Mouse (Mus musculus) megakaryocyte progenitor cell, adult 5-6 weeks (primary cell): ENCODE results near the gene Inafm2. TPM values are rescaled to one million over a fixed set of nuclear protein-coding genes. Genes with fewer than 3 reads are reported as not detected.

ENCODE experiments used
- ATAC-seq: replicated peaks from 2 replicates; pipeline ENCODE4 v1.8.0; 2016; ENCODE audit warnings: mild to moderate bottlenecking, moderate TSS enrichment, inconsistent platforms; ENCODE audit not compliant: poor library complexity
- total RNA-seq, 2 experiments: library from RNA; stranded (forward) in 1 of 2; stranded (reverse) in 1 of 2; fragments of 157-497, 149-512 nt in 1 of 2; fragments of 200-1000 nt in 1 of 2; gene quantifications; 2 replicates each; pipeline versions ENCODE4 v1.2.3 to v1.2.4; 2015 to 2017

Gene Inafm2
- total RNA-seq, 2 experiments from 2014 or later, result 17.9 to 27.9 TPM

- ATAC-seq, result peak; percentile 95
These were observed 34.2 kb downstream of the Inafm2 start, which contains the start of gene Disp2 for GRCm38 (mm10) chr2:118779504-118780480. TSS of gene Disp2 (plus strand) at chr2:118779719.

GRCm38 (mm10) chr2:118781115-118781514 is 35.6 kb downstream of the Inafm2 start:
- ATAC-seq, result no peak

DNA sequence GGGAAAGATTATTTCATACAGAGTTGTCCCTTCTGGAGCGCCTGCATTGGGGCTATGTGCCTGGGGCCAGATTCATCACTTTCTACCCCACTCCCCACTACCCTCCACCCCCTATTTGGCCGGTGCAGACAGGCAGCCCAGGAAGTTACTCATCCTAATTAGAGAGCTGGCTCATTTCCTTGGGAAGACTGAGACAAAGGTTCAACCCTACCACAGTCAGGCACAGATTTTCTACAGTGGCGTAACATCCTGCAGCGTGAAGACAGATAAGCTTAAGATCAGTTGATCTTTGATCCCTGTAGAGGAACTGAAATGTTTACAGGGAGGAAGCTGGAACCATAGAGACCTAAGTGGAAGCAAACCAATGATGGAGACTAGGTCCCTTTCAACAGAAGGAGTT is 36.7 kb downstream of the Inafm2 start:
- no peak for ATAC-seq

DNA sequence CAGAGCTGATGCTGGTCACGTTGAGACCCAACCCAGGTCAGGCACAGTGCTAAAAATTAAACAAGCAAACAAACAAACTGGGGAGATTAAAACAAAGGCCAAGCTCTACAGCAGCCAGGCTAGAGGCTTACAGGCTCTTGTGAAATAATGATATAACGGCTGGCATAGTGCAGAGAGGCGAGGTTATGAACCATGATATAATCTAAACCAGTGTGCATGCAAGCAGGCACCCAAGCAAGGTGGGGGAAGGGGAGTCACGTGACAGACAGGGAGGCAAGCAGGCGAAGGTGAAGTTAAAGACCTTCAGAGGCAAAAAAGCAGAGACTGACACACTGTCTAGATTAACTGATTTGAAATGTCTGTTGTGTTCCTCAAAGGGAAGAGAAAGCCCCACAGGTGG is 37.5 kb downstream of the Inafm2 start:
- no peak for ATAC-seq

- ATAC-seq, result no peak
These were observed 38.1 kb downstream of the Inafm2 start for GRCm38 (mm10) chr2:118783663-118784062.

DNA sequence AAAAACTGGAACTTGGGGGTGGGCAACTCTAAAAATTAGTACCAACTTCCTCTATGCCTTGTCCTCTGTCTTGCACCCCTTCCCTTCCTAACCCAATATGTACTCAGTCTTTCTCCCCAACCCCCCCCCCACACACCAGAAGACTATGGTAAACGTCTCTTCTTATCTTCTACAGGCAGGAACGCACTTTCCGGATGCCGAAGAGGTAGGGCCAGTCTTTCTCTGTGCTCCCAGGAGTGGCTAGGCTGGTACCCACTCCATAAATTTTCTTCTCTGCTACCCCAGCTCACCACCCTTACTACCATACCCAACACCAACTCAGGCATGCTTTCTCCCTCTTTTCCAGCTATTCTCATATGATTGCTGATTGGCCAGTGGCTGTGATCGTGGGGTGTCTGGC is 41.0 kb downstream of the Inafm2 start:
- ATAC-seq, result no peak

- ATAC-seq, result peak; percentile 35
These were observed 43.9 kb downstream of the Inafm2 start for GRCm38 (mm10) chr2:118789501-118789900.

DNA sequence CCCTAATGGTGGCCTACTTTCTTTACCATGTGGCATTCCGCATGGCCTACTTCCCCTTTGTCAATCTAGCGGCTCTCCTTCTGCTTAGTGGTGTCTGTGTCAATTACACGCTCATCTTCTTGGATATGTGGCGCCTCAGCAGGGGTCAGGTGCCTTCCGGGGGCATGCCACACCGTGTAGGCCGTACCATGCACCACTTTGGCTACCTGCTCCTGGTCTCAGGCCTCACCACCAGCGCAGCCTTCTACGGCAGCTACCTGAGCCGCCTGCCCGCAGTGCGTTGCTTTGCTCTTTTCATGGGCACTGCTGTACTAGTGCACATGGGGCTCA is 44.6 kb downstream of the Inafm2 start:
- ATAC-seq, result no peak

DNA sequence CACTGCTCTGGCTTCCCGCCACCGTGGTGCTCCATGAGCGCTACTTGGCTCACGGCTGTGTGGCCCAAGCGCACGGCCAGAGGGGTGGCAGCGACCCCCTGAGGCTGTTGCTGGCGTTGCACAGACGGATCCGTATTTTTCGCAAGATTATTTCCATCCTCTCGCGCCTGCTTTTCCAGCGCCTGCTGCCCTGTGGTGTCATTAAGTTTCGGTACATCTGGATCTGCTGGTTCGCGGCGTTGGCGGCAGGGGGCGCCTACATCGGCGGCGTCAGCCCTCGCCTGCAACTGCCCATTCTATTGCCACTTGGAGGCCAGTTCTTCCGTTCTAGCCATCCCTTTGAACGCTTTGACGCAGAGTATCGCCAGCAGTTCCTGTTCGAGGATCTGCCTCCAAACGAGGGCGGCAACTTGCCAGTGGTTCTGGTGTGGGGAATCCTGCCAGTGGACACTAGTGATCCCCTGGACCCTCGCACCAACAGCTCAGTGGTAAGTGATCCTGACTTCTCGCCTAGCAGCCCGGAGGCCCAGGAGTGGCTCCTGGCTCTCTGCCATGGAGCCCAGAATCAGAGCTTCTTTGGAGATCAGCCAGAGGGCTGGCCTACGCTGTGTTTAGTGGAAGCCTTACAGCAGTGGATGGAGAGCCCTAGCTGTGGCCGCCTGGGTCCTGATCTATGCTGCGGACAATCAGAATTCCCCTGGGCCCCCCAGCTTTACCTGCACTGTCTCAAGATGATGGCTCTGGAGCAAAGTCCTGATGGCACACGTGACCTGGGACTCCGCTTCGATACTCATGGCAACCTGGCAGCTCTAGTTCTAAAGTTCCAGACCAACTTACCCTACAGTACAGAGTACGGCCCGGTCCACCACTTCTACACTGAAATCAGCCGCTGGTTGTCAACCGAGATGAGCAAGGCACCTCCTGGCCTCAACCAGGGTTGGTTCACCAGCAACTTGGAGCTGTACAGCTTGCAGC is 45.3 kb downstream of the Inafm2 start:
- ATAC-seq, result peak; percentile 73

DNA sequence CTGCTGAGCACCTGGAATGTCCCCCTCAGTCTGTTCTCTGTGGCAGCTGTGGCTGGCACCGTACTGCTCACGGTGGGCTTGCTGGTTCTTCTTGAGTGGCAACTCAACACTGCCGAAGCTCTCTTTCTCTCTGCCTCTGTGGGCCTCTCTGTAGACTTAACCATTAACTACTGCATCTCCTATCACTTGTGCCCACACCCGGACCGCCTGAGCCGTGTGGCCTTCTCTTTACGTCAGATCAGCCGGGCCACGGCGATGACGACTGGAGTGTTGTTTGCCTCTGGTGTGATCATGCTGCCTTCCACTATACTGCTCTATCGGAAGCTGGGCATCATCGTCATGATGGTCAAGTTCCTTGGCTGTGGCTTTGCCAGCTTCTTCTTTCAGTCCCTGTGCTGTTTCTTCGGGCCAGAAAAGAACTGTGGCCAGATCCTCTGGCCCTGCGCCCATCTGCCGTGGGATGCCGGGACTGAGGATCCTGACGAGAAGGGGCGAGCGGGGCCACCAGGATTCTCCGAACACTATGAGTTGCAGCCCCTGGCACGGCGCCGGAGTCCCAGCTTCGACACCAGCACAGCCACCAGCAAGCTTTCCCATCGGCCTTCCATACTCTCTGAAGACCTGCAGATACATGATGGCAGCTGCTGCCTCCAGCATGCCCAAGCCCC is 46.2 kb downstream of the Inafm2 start:
- ATAC-seq, result no peak

DNA sequence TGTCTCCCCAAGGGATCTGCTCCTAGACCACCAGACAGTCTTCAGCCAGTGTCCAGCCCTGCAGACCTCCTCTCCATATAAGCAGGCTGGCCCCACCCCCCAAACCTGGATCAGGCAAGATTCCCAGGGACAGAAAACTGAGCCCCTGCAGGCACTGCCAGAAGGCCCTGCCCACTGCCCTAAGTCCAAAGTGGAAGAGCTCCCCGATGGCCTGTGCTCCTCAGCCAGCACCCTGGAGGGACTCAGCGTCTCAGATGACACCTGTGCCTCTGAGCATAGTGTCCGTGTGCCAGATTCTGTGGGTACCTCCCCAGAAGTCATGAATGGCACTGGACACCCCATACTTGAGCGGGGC is 46.7 kb downstream of the Inafm2 start:
- no peak for ATAC-seq

GRCm38 (mm10) chr2:118793636-118794035 is 48.1 kb downstream of the Inafm2 start:
- no peak for ATAC-seq

Other genes starting within 250 kb of the Inafm2 start
- gene Bmf, start 196.1 kb upstream of the Inafm2 start, total RNA-seq (2015), result 0.20 and 0.56 TPM in 2 replicates
- 0.51 and 0.71 TPM in 2 replicates for gene Bmf, start 196.1 kb upstream of the Inafm2 start, total RNA-seq (2017)
- gene Bub1b, start 147.5 kb upstream of the Inafm2 start, total RNA-seq (2015), result 38.1 and 42.7 TPM in 2 replicates
- 123 and 126 TPM in 2 replicates for gene Bub1b, start 147.5 kb upstream of the Inafm2 start, total RNA-seq (2017)
- 0.07 and 0.17 TPM in 2 replicates for gene Pak6, start 82.5 kb upstream of the Inafm2 start, total RNA-seq (2015)
- 0.21 and 0.61 TPM in 2 replicates for gene Pak6, start 82.5 kb upstream of the Inafm2 start, total RNA-seq (2017)
- gene Ankrd63, start 41.8 kb upstream of the Inafm2 start, total RNA-seq (2015), result 0.61 and 0.89 TPM in 2 replicates
- 0.33 and 0.84 TPM in 2 replicates for gene Ankrd63, start 41.8 kb upstream of the Inafm2 start, total RNA-seq (2017)
- gene Plcb2, start 17.3 kb upstream of the Inafm2 start, total RNA-seq (2015), result 71.2 and 80.9 TPM in 2 replicates
- 61.1 and 70.4 TPM in 2 replicates for gene Plcb2, start 17.3 kb upstream of the Inafm2 start, total RNA-seq (2017)
- gene Ccdc9b, start 16.9 kb downstream of the Inafm2 start, total RNA-seq (2015), result 0.07 and 0.25 TPM in 2 replicates
- 0.42 and 0.47 TPM in 2 replicates for gene Ccdc9b, start 16.9 kb downstream of the Inafm2 start, total RNA-seq (2017)
- not detected in 2 replicates for gene Phgr1, start 27.0 kb downstream of the Inafm2 start, total RNA-seq (2015)
- gene Phgr1, start 27.0 kb downstream of the Inafm2 start, total RNA-seq (2017), result not detected in 2 replicates
- gene Disp2, start 34.0 kb downstream of the Inafm2 start, total RNA-seq (2015), result not detected in 2 replicates
- not detected in 2 replicates for gene Disp2, start 34.0 kb downstream of the Inafm2 start, total RNA-seq (2017)
- gene Knstrn, start 68.2 kb downstream of the Inafm2 start, total RNA-seq (2015), result 50.8 and 55.8 TPM in 2 replicates
- 215 and 245 TPM in 2 replicates for gene Knstrn, start 68.2 kb downstream of the Inafm2 start, total RNA-seq (2017)
- gene Ivd, start 116.2 kb downstream of the Inafm2 start, total RNA-seq (2015), result 25.9 and 29.6 TPM in 2 replicates
- gene Ivd, start 116.2 kb downstream of the Inafm2 start, total RNA-seq (2017), result 37.4 and 39.7 TPM in 2 replicates
- gene Bahd1, start 154.6 kb downstream of the Inafm2 start, total RNA-seq (2015), result 6.0 and 6.5 TPM in 2 replicates
- gene Bahd1, start 154.6 kb downstream of the Inafm2 start, total RNA-seq (2017), result 4.9 and 7.1 TPM in 2 replicates
- 4.6 and 5.7 TPM in 2 replicates for gene Chst14, start 180.7 kb downstream of the Inafm2 start, total RNA-seq (2015)
- gene Chst14, start 180.7 kb downstream of the Inafm2 start, total RNA-seq (2017), result 1.5 and 4.7 TPM in 2 replicates